15 mouse cellular contexts compared by ENCODE assay signal in genomic region chr6:97882931-97883330, GRCm38 (mm10).
DNase-seq lines count a peak whose midpoint lies in the region; ATAC-seq lines count a peak whose summit lies in the region.
"Had no signal": no experiment of that assay in that cellular context is flagged by ENCODE, and none has a peak within 500 bp of the region (broad histone marks: within the 10 kb centered on the region; RNA-seq: fewer than 3 reads in every experiment).

No protein-coding gene starts in this region.

- no peak for ATAC-seq in forebrain, embryonic 11.5 days (replicated peaks; ENCODE audit: low FRiP score)
- no peak for ATAC-seq in heart, embryonic 15.5 days (replicated peaks; ENCODE audit: insufficient number of reproducible peaks, insufficient read depth, low FRiP score, low read depth)
- ATAC-seq in cerebellum, adult (ENCODE audit: insufficient number of reproducible peaks, low FRiP score, low TSS enrichment) = peak; percentile 78
- ATAC-seq: forebrain, embryonic 13.5 days; liver, postnatal 0 days had no signal

- H3K9ac ChIP-seq in forebrain, embryonic 11.5 days (ENCODE audit: low read length) = no peak overlapping the region
- no peak overlapping the region for H3K9ac ChIP-seq in heart, embryonic 15.5 days
- H3K9ac ChIP-seq: embryonic facial prominence, embryonic 12.5 days; forebrain, embryonic 13.5 days; liver, postnatal 0 days; neural tube, embryonic 15.5 days had no signal

- peaks cover 27% of the 10 kb centered on the region for H3K4me1 ChIP-seq in forebrain, embryonic 10.5 days
- H3K4me1 ChIP-seq in forebrain, embryonic 11.5 days (replicated peaks; ENCODE audit: control insufficient read depth, insufficient read depth, low read length) = 0 out of 2 replicates have a peak, but pooled peaks cover 3% of the 10 kb centered on the region
- peaks cover 48% of the 10 kb centered on the region for H3K4me1 ChIP-seq in heart, embryonic 15.5 days (replicated peaks)
- H3K4me1 ChIP-seq: neural tube, embryonic 15.5 days had no signal

- peak overlapping the region; percentile 40; the same call in 1 of the 2 replicates for H3K27ac ChIP-seq in forebrain, embryonic 10.5 days
- no peak overlapping the region for H3K27ac ChIP-seq in forebrain, embryonic 11.5 days (ENCODE audit: low read depth, low read length)
- peak overlapping the region; percentile 89 for H3K27ac ChIP-seq in heart, embryonic 15.5 days
- H3K27ac ChIP-seq: embryonic facial prominence, embryonic 12.5 days; forebrain, embryonic 13.5 days; macrophage; neural tube, embryonic 15.5 days had no signal

- H3K4me3 ChIP-seq in forebrain, embryonic 10.5 days = no peak overlapping the region
- H3K4me3 ChIP-seq in forebrain, embryonic 11.5 days (ENCODE audit: low read depth, low read length) = no peak overlapping the region
- H3K4me3 ChIP-seq in heart, embryonic 15.5 days = no peak overlapping the region
- H3K4me3 ChIP-seq: embryonic facial prominence, embryonic 12.5 days; forebrain, embryonic 13.5 days; neural tube, embryonic 15.5 days had no signal

- DNase-seq in forebrain, embryonic 10.5 days (ENCODE audit: extremely low spot score, low spot score) = no peak
- DNase-seq in forebrain, embryonic 11.5 days (ENCODE audit: low spot score) = no peak
- no peak for DNase-seq in heart, adult 8-10 months (ENCODE audit: low spot score)
- peak; percentile 64 to 69 for DNase-seq in cerebellum, postnatal 36 days
- no peak for DNase-seq in adrenal gland, postnatal 10 days
- no peak for DNase-seq in ovary, postnatal 14 days (ENCODE audit: low spot score)
- DNase-seq: adrenal gland, postnatal 14 days; kidney, adult 8-10 months; liver, postnatal 0 days had no signal

- no peaks in the 10 kb centered on the region for H3K36me3 ChIP-seq in forebrain, embryonic 10.5 days (replicated peaks)
- no peaks in the 10 kb centered on the region for H3K36me3 ChIP-seq in forebrain, embryonic 11.5 days (ENCODE audit: control insufficient read depth, insufficient read depth, low read length)
- H3K36me3 ChIP-seq in heart, embryonic 15.5 days = no peaks in the 10 kb centered on the region
- H3K36me3 ChIP-seq: embryonic facial prominence, embryonic 12.5 days; neural tube, embryonic 15.5 days had no signal

- no peak overlapping the region for H3K4me2 ChIP-seq in forebrain, embryonic 11.5 days (ENCODE audit: low read depth, low read length, severe bottlenecking)
- no peak overlapping the region for H3K4me2 ChIP-seq in heart, embryonic 15.5 days
- H3K4me2 ChIP-seq: embryonic facial prominence, embryonic 12.5 days; forebrain, embryonic 13.5 days; neural tube, embryonic 15.5 days had no signal

- WGBS in forebrain, embryonic 10.5 days = 87% methylated on average over 8 of the region's 8 CpGs
- 87% methylated on average over 8 of the region's 8 CpGs for WGBS in forebrain, embryonic 11.5 days
- 75% methylated on average over 8 of the region's 8 CpGs for WGBS in heart, embryonic 15.5 days

- H3K27me3 ChIP-seq in forebrain, embryonic 10.5 days (ENCODE audit: poor library complexity, severe bottlenecking) = no peaks in the 10 kb centered on the region
- H3K27me3 ChIP-seq in forebrain, embryonic 11.5 days (ENCODE audit: control insufficient read depth, insufficient read depth, low read length) = no peaks in the 10 kb centered on the region
- H3K27me3 ChIP-seq in heart, embryonic 15.5 days = no peaks in the 10 kb centered on the region
- H3K27me3 ChIP-seq: embryonic facial prominence, embryonic 12.5 days; forebrain, embryonic 13.5 days; neural tube, embryonic 15.5 days had no signal

- H3K9me3 ChIP-seq in forebrain, embryonic 10.5 days = no peaks in the 10 kb centered on the region
- H3K9me3 ChIP-seq in forebrain, embryonic 11.5 days (ENCODE audit: control insufficient read depth, low read length) = no peaks in the 10 kb centered on the region
- no peaks in the 10 kb centered on the region for H3K9me3 ChIP-seq in heart, embryonic 15.5 days (replicated peaks)
- H3K9me3 ChIP-seq: embryonic facial prominence, embryonic 12.5 days; forebrain, embryonic 13.5 days; neural tube, embryonic 15.5 days had no signal

Comparison
In these comparisons a context has a peak if more than half of its experiments do, and no peak if none do; other contexts are left out.
1. DNase-seq: peak in cerebellum, postnatal 36 days (2 of 2); none in forebrain, embryonic 10.5 days (single experiment), forebrain, embryonic 11.5 days (single experiment), heart, adult 8-10 months (single experiment), adrenal gland, postnatal 10 days (single experiment) and ovary, postnatal 14 days (single experiment).